Mouse (Mus musculus) MEL (cell line): ENCODE data around the gene D230025D16Rik.

Source experiments
- CHD2 ChIP-seq: IDR thresholded peaks from 2 replicates; pipeline ENCODE4 v1.6.1; 2011; ENCODE audit warnings: low read length, improper control_type of control experiment
- CTCF ChIP-seq, 3 experiments: IDR thresholded peaks in 2 of 3; conservative IDR thresholded peaks in 1 of 3; 2 replicates each; pipeline ENCODE4 v1.5.1; 2011 to 2012; ENCODE audit warnings: low read length in 3 of 3, low read depth in 2 of 3, mild to moderate bottlenecking in 2 of 3, improper control_type of control experiment in 1 of 3, inconsistent platforms in 1 of 3, mixed read lengths in 1 of 3, moderate library complexity in 1 of 3; ENCODE audit not compliant: control insufficient read depth in 1 of 3, insufficient read depth in 1 of 3, poor library complexity in 1 of 3, severe bottlenecking in 1 of 3
- EP300 ChIP-seq, 2 experiments: IDR thresholded peaks; 2 replicates each; pipeline ENCODE4 v1.6.1; 2011; ENCODE audit warnings: improper control_type of control experiment in 2 of 2, low read length in 2 of 2, low read depth in 1 of 2, mild to moderate bottlenecking in 1 of 2
- HCFC1 ChIP-seq: IDR thresholded peaks from 2 replicates; pipeline ENCODE4 v1.6.1; 2012; ENCODE audit warnings: low read depth, mild to moderate bottlenecking, inconsistent platforms, low read length, improper control_type of control experiment, moderate library complexity
- POLR2A ChIP-seq, 2 experiments: IDR thresholded peaks; 2 replicates each; pipeline ENCODE4 v1.6.1; 2011 to 2012; ENCODE audit warnings: low read length in 2 of 2, mild to moderate bottlenecking in 2 of 2, control low read depth in 1 of 2, improper control_type of control experiment in 1 of 2, low read depth in 1 of 2, moderate library complexity in 1 of 2; ENCODE audit not compliant: control insufficient read depth in 1 of 2, insufficient read depth in 1 of 2, poor library complexity in 1 of 2

GRCm38 (mm10) chr8:105233126-105233935, 8.4 kb downstream of the D230025D16Rik start:
- TF ChIP-seq EP300 (IDR thresholded peaks at IDR 0.05; ENCODE audit: low read depth in 1 of 2, low read length in 2 of 2), result no peak
- TF ChIP-seq CTCF (IDR thresholded peaks at IDR 0.05 in 2 of 3, conservative IDR thresholded peaks at IDR 0.05 in 1 of 3; ENCODE audit: control insufficient read depth in 1 of 3, insufficient read depth in 1 of 3, low read depth in 2 of 3, low read length in 3 of 3, poor library complexity in 1 of 3, severe bottlenecking in 1 of 3), result no peak
- TF ChIP-seq HCFC1, result no peak
- TF ChIP-seq POLR2A (IDR thresholded peaks at IDR 0.05; ENCODE audit: control insufficient read depth in 1 of 2, insufficient read depth in 1 of 2, low read depth in 1 of 2, low read length in 2 of 2, poor library complexity in 1 of 2), result no peak
- no peak for TF ChIP-seq CHD2
